Mouse (Mus musculus) neural tube, embryonic 14.5 days (tissue): ENCODE data around the gene Cks1b. TPM values are rescaled to one million over a fixed set of nuclear protein-coding genes. Genes with fewer than 3 reads are reported as not detected.
A peak's percentile ranks its signal among the peaks of the same experiment; 100 is the strongest.

ENCODE experiments used
- ATAC-seq: fragments of 200-750 bp; cut with Nextera tagmentation; 2 replicates; pipeline ENCODE4 v1.8.0; 2017; ENCODE audit warnings: low read depth, mild to moderate bottlenecking, moderate TSS enrichment, moderate library complexity
- H3K27ac ChIP-seq: fragments of 300-500 bp; sonication (generic); 2 replicates; pipeline ENCODE4 v1.5.1; 2014; ENCODE audit warnings: low read depth, mild to moderate bottlenecking, control low read depth, low read length, moderate library complexity, mixed read lengths
- H3K27me3 ChIP-seq: fragments of 300-500 bp; sonication (generic); 2 replicates; pipeline ENCODE4 v1.6.1; 2014; ENCODE audit warnings: low read length; ENCODE audit not compliant: control insufficient read depth, insufficient read depth
- H3K36me3 ChIP-seq: fragments of 300-500 bp; sonication (generic); 2 replicates; pipeline ENCODE4 v1.6.1; 2014; ENCODE audit warnings: low read length, mixed read lengths; ENCODE audit not compliant: control insufficient read depth, insufficient read depth
- H3K4me1 ChIP-seq: fragments of 300-500 bp; sonication (generic); 2 replicates; pipeline ENCODE4 v1.6.1; 2014; ENCODE audit warnings: low read length; ENCODE audit not compliant: control insufficient read depth, insufficient read depth
- H3K4me2 ChIP-seq: fragments of 300-500 bp; sonication (generic); 2 replicates; pipeline ENCODE4 v1.6.1; 2014; ENCODE audit warnings: mild to moderate bottlenecking, low read depth, low read length, control low read depth
- H3K4me3 ChIP-seq: fragments of 300-500 bp; sonication (generic); 2 replicates; pipeline ENCODE4 v1.5.1; 2014; ENCODE audit warnings: low read depth, low read length, control low read depth, mixed read lengths
- H3K9ac ChIP-seq: fragments of 300-500 bp; sonication (generic); replicated peaks from 2 replicates; pipeline ENCODE4 v1.6.1; 2014; ENCODE audit warnings: low read depth, mild to moderate bottlenecking, control low read depth, low read length, mixed read lengths
- H3K9me3 ChIP-seq: fragments of 300-500 bp; sonication (generic); 2 replicates; pipeline ENCODE4 v1.6.1; 2016; ENCODE audit warnings: low read length; ENCODE audit not compliant: control insufficient read depth
- WGBS: fragments of 180-500 bp; shearing (Covaris S2); extraction: QIAGEN DNeasy Blood & Tissue Kit; methylation state at CpG from one replicate; pipeline ENCODE4 v1.1.7; 2014; 5-methylcytosine and 5-hydroxymethylcytosine counted together
- polyA plus RNA-seq: library from polyadenylated mRNA; unstranded; fragments of >200 nt; fragmentation: Nextera tagmentation; extraction: Ambion mirVana; gene quantifications from 2 replicates; pipeline ENCODE4 v1.2.1, GENCODE M21; 2014

The Cks1b gene
- polyA plus RNA-seq, 1 experiment from 2014 or later = 72.0 TPM

DNA sequence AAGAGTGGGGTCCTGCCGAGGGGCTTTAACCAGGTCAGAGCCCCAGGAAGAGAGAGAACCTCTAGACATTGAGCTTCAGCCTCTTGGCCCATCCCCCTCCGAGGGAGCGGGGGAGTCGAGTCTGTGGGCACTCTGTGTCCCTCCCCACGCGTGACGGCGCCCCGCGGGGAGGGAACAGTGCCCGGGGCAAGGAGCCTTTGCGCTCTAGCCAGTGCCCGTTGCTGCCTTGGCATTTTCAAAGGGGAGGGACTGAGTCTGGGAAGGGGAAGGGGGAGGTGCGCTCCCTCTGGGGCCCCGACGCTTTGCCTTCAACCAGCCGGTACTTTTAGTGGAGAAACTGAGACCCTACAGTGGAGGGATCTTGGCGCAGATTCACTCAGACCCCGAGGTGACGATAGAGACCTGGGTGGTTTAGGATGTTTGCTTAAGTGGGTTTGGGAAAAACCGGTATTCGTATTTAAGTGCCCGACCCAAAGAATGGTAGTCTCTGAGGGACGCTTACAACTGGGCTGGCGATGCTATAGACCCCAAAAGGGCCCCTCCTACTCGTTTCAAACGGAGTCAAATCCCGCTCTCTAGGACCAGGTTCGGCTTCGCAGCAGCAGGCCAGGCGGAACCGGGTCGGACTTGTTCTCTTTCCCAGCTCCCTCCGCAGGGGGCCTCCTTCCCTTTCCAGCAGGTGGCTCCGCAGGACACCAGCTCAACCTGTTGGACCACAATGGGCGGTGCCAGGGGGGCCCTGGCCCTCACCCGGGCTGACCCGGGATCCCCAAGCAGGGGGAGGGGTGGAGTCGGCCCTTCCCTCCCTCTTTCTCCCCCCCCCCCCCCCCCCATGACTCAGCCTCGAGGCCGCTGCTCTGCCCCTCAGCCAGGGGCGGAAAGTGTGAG, 23.9 kb downstream of the Cks1b start, which contains the start of gene Zbtb7b:
Gene Zbtb7b (minus strand): TSS at position 771 of the 888 bp plus-strand sequence.
- Histone ChIP-seq H3K27me3 (peaks cover 5% of the 10 kb centered on the region; the same call in 1 of the 2 replicates), H3K4me3 (peak within 1 kb of the TSS; percentile 45), H3K9ac (peak within 1 kb of the TSS; percentile 29; the same call in 1 of the 2 replicates), H3K9me3 (no peaks in the 10 kb centered on the region), H3K4me2 (peak within 1 kb of the TSS; percentile 97), H3K27ac (peak within 1 kb of the TSS; percentile 41), H3K36me3 (no peaks in the 10 kb centered on the region), H3K4me1 (peaks cover 28% of the 10 kb centered on the region)
- peak; percentile 47 for ATAC-seq
- under 1% methylated on average over 36 of the region's 42 CpGs for WGBS

DNA sequence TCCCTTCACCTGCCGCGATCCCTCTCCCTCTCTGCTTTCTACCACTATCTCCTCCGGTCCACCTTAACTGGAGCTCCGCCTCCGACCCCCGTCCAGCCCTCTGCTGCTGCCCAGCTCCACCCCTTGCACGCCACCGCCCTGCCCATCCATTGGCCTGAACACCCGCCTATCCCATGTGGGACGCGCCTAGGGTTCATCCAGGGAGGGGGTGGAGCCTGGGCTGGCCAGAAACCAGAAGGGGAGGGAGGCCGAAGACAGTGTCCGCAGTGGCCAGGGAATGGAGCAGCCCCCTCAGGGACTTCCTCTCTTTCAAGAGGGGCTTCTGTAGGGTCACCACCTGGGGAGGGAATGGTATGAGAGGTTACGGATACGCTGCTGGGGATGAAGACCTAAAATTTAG, 24.6 kb downstream of the Cks1b start:
- H3K27ac ChIP-seq = peak overlapping the region; percentile 41; the same call in 1 of the 2 replicates
- H3K9me3 ChIP-seq = no peaks in the 10 kb centered on the region
- H3K4me2 ChIP-seq = peak overlapping the region; percentile 97
- no peaks in the 10 kb centered on the region for H3K36me3 ChIP-seq
- peak overlapping the region; percentile 29; the same call in 1 of the 2 replicates for H3K9ac ChIP-seq
- H3K27me3 ChIP-seq = peaks cover 5% of the 10 kb centered on the region; the same call in 1 of the 2 replicates
- ATAC-seq = peak; percentile 91
- 0% methylated on average over 15 of the region's 15 CpGs for WGBS
- H3K4me3 ChIP-seq = peak overlapping the region; percentile 45
- H3K4me1 ChIP-seq = peaks cover 28% of the 10 kb centered on the region

DNA sequence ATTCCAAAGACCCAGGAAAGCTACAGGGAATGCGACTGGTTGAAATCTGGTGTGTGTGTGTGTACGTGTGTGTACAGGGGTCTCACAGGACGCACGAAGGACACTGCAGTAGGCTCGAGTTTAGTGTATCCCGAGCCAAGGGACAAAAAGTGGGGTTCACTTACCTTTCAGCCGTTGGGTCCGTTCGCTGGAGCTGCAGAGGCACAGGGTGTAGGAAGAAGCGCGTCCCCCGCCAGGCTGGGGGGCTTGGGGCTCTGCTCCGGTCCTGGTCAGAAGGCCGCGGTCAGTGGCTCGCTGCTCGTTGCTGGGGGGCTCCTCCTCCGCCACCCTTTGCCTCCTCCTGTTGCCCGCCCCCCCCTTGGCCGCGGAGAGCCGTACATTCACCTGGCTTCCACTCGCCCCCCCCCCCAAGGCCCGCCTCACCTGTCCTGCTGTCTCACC, 25.3 kb downstream of the Cks1b start:
- H3K9ac ChIP-seq = no peak overlapping the region
- peaks cover 28% of the 10 kb centered on the region for H3K4me1 ChIP-seq
- WGBS = under 1% methylated on average over 21 of the region's 24 CpGs
- no peaks in the 10 kb centered on the region for H3K9me3 ChIP-seq
- no peak for ATAC-seq
- H3K27me3 ChIP-seq = peaks cover 5% of the 10 kb centered on the region; the same call in 1 of the 2 replicates
- H3K36me3 ChIP-seq = no peaks in the 10 kb centered on the region
- peak overlapping the region; percentile 45 for H3K4me3 ChIP-seq
- H3K4me2 ChIP-seq = peak overlapping the region; percentile 97
- H3K27ac ChIP-seq = no peak overlapping the region

- Histone ChIP-seq H3K27me3 (peaks cover 5% of the 10 kb centered on the region; the same call in 1 of the 2 replicates), H3K4me2 (peak overlapping the region; percentile 97), H3K27ac (no peak overlapping the region), H3K4me1 (peaks cover 28% of the 10 kb centered on the region), H3K9me3 (no peaks in the 10 kb centered on the region), H3K36me3 (no peaks in the 10 kb centered on the region), H3K9ac (peak overlapping the region; percentile 55), H3K4me3 (peak overlapping the region; percentile 45)
- WGBS = under 1% methylated on average over 51 of the region's 56 CpGs
- ATAC-seq = no peak
Measured at GRCm38 (mm10) chr3:89391663-89392511, 26.3 kb downstream of the Cks1b start.

DNA sequence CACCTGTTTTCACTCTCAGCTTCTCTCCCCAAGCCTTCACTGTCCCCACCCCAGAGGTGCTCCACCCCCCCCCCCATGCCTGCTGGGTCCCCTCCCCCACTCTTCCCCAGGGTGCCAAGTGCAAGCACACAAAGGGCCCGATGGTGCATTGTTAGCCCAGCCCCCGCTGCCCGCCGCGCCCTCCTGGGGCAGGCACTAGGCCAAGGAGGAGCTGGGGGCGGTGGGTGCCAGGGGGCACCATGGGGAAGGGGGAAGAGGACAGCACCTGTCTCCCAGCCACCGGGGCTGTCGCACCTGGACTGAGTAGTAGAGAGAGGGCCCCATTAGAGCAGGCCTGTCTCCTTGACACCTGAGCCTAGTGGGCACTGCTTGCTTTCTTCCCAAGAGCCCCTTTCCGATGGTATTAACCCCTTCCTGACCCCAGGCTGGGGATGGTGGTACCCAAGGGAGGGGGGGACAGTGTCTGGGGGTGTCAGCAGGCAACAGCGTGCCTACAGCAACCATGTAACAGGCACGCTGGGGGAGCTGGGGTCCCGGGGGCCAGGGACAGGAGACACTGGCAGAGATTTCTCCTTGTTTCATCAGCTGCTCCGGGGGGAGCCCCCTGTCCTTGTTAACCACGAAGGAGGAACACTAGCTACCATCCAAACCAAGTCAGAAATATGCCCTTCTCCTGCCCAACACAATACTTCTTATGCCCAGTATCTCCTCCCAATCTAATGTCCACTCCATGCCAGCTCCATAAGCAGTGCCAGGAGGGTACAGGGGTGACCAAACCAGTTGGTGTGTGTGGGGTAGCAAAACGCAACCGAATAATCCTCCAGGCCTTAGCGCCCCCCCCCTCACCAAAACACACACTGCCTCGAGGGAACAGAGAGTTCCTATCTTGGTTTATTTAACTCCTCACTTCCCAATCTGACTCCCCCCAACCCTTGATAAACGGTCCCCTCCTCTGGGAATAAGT, 27.2 kb downstream of the Cks1b start:
- H3K27me3 ChIP-seq = peaks cover 5% of the 10 kb centered on the region; the same call in 1 of the 2 replicates
- no peaks in the 10 kb centered on the region for H3K36me3 ChIP-seq
- H3K4me3 ChIP-seq = peak overlapping the region; percentile 45
- 12% methylated on average over 19 of the region's 19 CpGs for WGBS
- H3K9me3 ChIP-seq = no peaks in the 10 kb centered on the region
- H3K4me1 ChIP-seq = peaks cover 24% of the 10 kb centered on the region
- H3K27ac ChIP-seq = no peak overlapping the region
- no peak for ATAC-seq
- peak overlapping the region; percentile 97 for H3K4me2 ChIP-seq
- peak overlapping the region; percentile 55 for H3K9ac ChIP-seq

GRCm38 (mm10) chr3:89390111-89390515, 28.1 kb downstream of the Cks1b start:
- Histone ChIP-seq H3K27me3 (peaks cover 2% of the 10 kb centered on the region; the same call in 1 of the 2 replicates), H3K9me3 (no peaks in the 10 kb centered on the region), H3K27ac (no peak overlapping the region), H3K9ac (no peak overlapping the region), H3K4me1 (peaks cover 21% of the 10 kb centered on the region), H3K4me3 (no peak overlapping the region), H3K4me2 (no peak overlapping the region), H3K36me3 (no peaks in the 10 kb centered on the region)
- no peak for ATAC-seq
- 58% methylated on average over 5 of the region's 5 CpGs for WGBS

DNA sequence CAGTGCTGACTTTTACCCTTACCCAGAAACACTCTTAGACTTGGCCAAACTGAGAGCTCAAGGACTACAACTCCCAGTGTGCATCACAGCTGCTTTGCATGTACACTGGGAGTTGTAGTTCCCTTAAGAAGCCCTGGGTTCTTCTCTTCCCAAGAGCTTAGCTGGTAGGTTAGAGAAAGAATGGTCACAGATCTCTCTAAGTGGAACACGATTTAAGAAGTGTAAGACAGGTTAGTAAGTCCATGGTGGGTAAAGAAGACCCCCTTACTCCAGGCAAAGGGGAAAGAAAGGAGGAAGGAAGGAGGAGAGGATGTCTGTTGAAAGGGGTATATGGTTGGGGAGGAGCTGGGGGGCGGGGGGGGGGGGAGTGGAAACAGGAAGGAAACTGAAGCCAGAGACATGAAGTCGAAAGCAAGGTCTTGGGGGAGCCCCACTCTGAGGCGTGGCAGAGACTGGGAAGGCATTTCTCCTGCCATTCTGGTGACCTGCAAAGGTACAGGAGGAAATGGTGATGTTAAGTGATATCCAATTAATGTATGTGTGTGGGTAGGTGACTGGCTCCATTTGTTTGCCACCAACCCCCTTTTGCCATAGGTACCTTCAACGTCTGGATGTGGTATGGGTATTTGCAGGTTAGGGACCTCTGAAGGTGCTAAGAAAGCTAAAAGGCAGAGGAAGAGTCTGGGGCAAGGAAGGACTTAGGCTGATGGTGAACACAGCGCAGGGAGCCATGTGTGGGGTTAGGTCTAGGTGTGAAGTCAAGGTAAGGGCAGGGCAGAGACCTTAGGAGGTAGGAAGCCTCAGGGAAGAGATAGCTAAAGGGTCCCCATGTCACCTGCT, 29.1 kb downstream of the Cks1b start:
- Histone ChIP-seq H3K4me2 (no peak overlapping the region), H3K9ac (no peak overlapping the region), H3K9me3 (no peaks in the 10 kb centered on the region), H3K4me3 (no peak overlapping the region), H3K27ac (no peak overlapping the region), H3K4me1 (peaks cover 18% of the 10 kb centered on the region), H3K36me3 (no peaks in the 10 kb centered on the region), H3K27me3 (0 out of 2 replicates have a peak, but pooled peaks cover 2% of the 10 kb centered on the region)
- no peak for ATAC-seq
- 67% methylated on average over 5 of the region's 6 CpGs for WGBS
